Mouse (Mus musculus) liver, embryonic 14.5 days (tissue): ENCODE data around the gene Eid1. TPM values are rescaled to one million over a fixed set of nuclear protein-coding genes. Genes with fewer than 3 reads are reported as not detected.

Source experiments
- ATAC-seq: fragments of 200-750 bp; cut with Nextera tagmentation; 2 replicates; pipeline ENCODE4 v1.8.0; 2017; ENCODE audit warnings: moderate number of reproducible peaks, mild to moderate bottlenecking, moderate library complexity; ENCODE audit not compliant: insufficient read depth
- DNase-seq, 3 experiments: peaks; one replicate each; pipeline ENCODE4 v3.0.0-alpha.2; 2012 to 2013; ENCODE audit warnings: low read depth in 3 of 3, low spot score in 3 of 3
- H3K27ac ChIP-seq: fragments of 300-500 bp; sonication (generic); 2 replicates; pipeline ENCODE4 v1.5.1; 2014; ENCODE audit warnings: moderate library complexity, mild to moderate bottlenecking, control low read depth, inconsistent platforms
- H3K27me3 ChIP-seq: fragments of 300-500 bp; sonication (generic); 2 replicates; pipeline ENCODE4 v1.6.1; 2014; ENCODE audit warnings: mild to moderate bottlenecking, low read length, moderate library complexity; ENCODE audit not compliant: control insufficient read depth, insufficient read depth
- H3K36me3 ChIP-seq: fragments of 300-500 bp; sonication (generic); replicated peaks from 2 replicates; pipeline ENCODE4 v1.6.1; 2014; ENCODE audit warnings: low read depth; ENCODE audit not compliant: control insufficient read depth, insufficient read depth
- H3K4me1 ChIP-seq, 2 experiments: fragments of 200-500 bp in 1 of 2; fragments of 300-500 bp in 1 of 2; sonication (generic) in 1 of 2; replicated peaks; 2 replicates each; pipeline ENCODE4 v1.6.1; 2012 to 2014; ENCODE audit warnings: antibody characterized with exemption in 1 of 2, inconsistent platforms in 1 of 2, low read length in 1 of 2; ENCODE audit not compliant: control insufficient read depth in 2 of 2, insufficient read depth in 2 of 2
- H3K4me2 ChIP-seq: fragments of 300-500 bp; sonication (generic); 2 replicates; pipeline ENCODE4 v1.6.1; 2014; ENCODE audit warnings: low read depth, mild to moderate bottlenecking, control low read depth, moderate library complexity
- H3K4me3 ChIP-seq, 2 experiments: fragments of 200-500 bp in 1 of 2; fragments of 300-500 bp in 1 of 2; sonication (generic) in 1 of 2; 2 replicates each; pipeline ENCODE4 v1.5.1; 2012 to 2014; ENCODE audit warnings: low read depth in 2 of 2, low read length in 2 of 2, mild to moderate bottlenecking in 2 of 2, control low read depth in 1 of 2, inconsistent platforms in 1 of 2, moderate library complexity in 1 of 2; ENCODE audit not compliant: insufficient read depth in 1 of 2
- H3K9ac ChIP-seq: fragments of 300-500 bp; sonication (generic); replicated peaks from 2 replicates; pipeline ENCODE4 v1.6.1; 2014; ENCODE audit warnings: mild to moderate bottlenecking, control low read depth, moderate library complexity
- H3K9me3 ChIP-seq: fragments of 300-500 bp; sonication (generic); 2 replicates; pipeline ENCODE4 v1.6.1; 2016; ENCODE audit warnings: low read length, mixed read lengths; ENCODE audit not compliant: control insufficient read depth
- CTCF ChIP-seq: IDR thresholded peaks from 2 replicates; pipeline ENCODE4 v1.5.1; 2016; ENCODE audit warnings: antibody characterized with exemption, low read depth, control low read depth
- EP300 ChIP-seq: IDR thresholded peaks from 2 replicates; pipeline ENCODE4 v1.6.1; 2016; ENCODE audit warnings: antibody characterized with exemption, low read depth
- WGBS: fragments of 180-500 bp; shearing (Covaris S2); extraction: QIAGEN DNeasy Blood & Tissue Kit; methylation state at CpG from one replicate; pipeline ENCODE4 v1.1.7; 2014; ENCODE audit not compliant: insufficient replicate concordance; 5-methylcytosine and 5-hydroxymethylcytosine counted together
- polyA plus RNA-seq, 2 experiments: library from polyadenylated mRNA; depleted of rRNA in 1 of 2; stranded (reverse) in 1 of 2; unstranded in 1 of 2; fragments of >200 nt; fragmentation: Nextera tagmentation in 1 of 2; extraction: Ambion mirVana in 1 of 2; gene quantifications; 2 replicates each; pipeline versions ENCODE4 v1.2.1 to v1.2.3; 2012 to 2014

Eid1 gene
- polyA plus RNA-seq, 2 experiments = 25.9 to 48.1 TPM

DNA sequence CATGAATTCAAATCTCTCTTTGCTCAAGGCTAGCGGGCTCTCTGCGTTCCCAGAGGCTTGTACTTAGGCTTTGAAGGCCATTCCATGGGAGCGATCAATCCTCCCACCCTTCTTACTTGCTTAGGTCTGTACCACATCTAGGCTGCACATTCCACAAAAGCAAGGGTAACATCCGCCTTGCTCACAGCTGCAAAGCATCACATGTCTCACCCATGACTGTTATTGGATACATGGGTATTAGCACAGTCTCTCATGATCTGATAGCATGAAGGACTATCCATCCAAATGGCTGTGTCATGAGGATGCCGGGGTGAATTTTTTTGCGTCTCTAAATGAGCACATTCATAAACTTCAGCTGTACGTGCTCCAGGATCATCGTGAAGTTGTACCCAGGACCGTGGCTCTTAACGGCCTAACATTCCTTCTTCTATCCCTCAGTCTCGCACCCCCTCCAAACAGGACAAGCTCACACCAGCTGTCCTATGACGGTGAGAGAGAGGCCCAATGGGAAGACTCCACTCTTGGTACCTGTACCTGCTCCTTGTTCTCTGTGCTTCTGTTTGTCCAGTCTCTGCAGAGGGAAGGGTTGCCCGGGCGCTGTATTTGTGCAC is 22.0 kb upstream of the Eid1 start:
- Histone ChIP-seq H3K4me2 (no peak overlapping the region), H3K27ac (no peak overlapping the region), H3K9me3 (no peaks in the 10 kb centered on the region), H3K4me1 (no peaks in the 10 kb centered on the region), H3K4me3 (no peak overlapping the region), H3K36me3 (no peaks in the 10 kb centered on the region), H3K27me3 (no peaks in the 10 kb centered on the region), H3K9ac (no peak overlapping the region)
- ATAC-seq (no peak), DNase-seq (no peak)
- WGBS = 79% methylated on average over 14 of the region's 14 CpGs
- no peak for TF ChIP-seq EP300
- TF ChIP-seq CTCF = no peak

DNA sequence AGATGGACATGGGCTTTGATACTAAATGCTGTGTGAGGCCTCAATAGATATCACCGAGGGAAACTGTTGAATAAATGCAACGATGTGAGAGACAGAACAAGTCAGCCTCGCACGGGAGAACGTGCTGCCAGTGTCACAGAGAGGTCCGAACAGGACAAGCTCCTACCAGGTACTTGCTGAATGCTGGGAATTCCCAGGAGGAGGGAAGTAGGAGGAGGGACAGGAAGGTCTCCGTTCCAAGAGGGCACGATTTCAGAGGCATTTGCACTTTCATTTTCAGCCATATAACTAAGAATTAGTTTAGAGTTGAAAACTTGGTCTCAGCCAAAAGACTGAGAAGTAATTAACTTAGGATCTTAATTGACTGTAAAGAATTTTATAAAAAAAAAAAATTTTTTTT is 21.3 kb upstream of the Eid1 start:
- Histone ChIP-seq H3K9ac (no peak overlapping the region), H3K4me1 (no peaks in the 10 kb centered on the region), H3K27ac (no peak overlapping the region), H3K27me3 (no peaks in the 10 kb centered on the region), H3K4me3 (no peak overlapping the region), H3K9me3 (no peaks in the 10 kb centered on the region), H3K36me3 (no peaks in the 10 kb centered on the region), H3K4me2 (no peak overlapping the region)
- WGBS = 68% methylated on average over 8 of the region's 8 CpGs
- TF ChIP-seq EP300 (no peak), CTCF (no peak)
- DNase-seq (no peak), ATAC-seq (no peak)

DNA sequence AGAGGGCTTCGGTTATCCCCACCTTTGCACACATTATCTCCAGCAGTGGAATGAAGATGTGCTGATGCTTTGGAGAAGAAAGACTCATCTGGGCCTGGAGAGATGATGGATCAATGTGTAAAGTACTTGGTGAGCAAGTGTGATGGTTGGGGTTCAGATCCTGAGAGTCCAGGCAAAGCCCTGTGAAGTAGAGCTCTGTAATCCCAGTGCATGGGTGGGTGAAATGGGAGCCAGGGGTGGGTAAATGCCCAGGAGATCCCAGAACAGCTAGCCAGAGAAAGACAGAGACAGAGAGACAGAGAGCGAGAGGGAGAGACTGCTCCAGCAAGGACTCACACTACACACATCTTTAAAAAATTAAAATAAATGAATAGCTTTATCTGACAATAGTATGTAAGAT is 19.6 kb upstream of the Eid1 start:
- no peaks in the 10 kb centered on the region for H3K9me3 ChIP-seq
- 69% methylated on average over 2 of the region's 2 CpGs for WGBS
- H3K4me1 ChIP-seq = no peaks in the 10 kb centered on the region
- DNase-seq = no peak
- no peak overlapping the region for H3K4me2 ChIP-seq
- H3K27me3 ChIP-seq = no peaks in the 10 kb centered on the region
- TF ChIP-seq EP300 (no peak), CTCF (no peak)
- no peak overlapping the region for H3K4me3 ChIP-seq
- no peaks in the 10 kb centered on the region for H3K36me3 ChIP-seq
- no peak overlapping the region for H3K9ac ChIP-seq
- H3K27ac ChIP-seq = no peak overlapping the region
- no peak for ATAC-seq

DNA sequence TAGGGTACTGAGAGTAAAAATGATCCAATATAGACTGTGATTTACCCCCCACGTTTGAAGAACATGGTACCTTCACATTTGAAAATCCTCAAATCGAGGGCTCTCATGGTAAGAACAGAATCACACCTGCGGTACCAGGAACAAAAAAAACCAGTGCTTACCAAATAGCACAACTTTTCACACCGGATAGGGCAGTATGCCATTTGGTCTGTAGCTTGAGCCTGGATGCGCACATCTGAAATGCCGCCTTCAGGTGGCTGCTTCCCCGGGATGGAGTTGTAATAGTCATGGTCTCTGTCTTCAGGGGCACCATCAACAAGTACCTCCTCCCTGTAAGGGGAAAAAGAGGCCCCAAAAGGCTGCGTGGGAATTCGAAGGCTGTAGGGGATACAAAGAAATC is 17.5 kb upstream of the Eid1 start:
- DNase-seq = no peak
- Histone ChIP-seq H3K36me3 (no peaks in the 10 kb centered on the region), H3K4me3 (no peak overlapping the region), H3K27me3 (no peaks in the 10 kb centered on the region), H3K9me3 (no peaks in the 10 kb centered on the region), H3K4me2 (no peak overlapping the region), H3K9ac (no peak overlapping the region), H3K27ac (no peak overlapping the region), H3K4me1 (0 out of 4 replicates have a peak, but pooled peaks cover 0 to 2% of the 10 kb centered on the region in 2 experiments)
- 75% methylated on average over 9 of the region's 9 CpGs for WGBS
- TF ChIP-seq EP300 (no peak), CTCF (no peak)
- ATAC-seq = no peak

DNA sequence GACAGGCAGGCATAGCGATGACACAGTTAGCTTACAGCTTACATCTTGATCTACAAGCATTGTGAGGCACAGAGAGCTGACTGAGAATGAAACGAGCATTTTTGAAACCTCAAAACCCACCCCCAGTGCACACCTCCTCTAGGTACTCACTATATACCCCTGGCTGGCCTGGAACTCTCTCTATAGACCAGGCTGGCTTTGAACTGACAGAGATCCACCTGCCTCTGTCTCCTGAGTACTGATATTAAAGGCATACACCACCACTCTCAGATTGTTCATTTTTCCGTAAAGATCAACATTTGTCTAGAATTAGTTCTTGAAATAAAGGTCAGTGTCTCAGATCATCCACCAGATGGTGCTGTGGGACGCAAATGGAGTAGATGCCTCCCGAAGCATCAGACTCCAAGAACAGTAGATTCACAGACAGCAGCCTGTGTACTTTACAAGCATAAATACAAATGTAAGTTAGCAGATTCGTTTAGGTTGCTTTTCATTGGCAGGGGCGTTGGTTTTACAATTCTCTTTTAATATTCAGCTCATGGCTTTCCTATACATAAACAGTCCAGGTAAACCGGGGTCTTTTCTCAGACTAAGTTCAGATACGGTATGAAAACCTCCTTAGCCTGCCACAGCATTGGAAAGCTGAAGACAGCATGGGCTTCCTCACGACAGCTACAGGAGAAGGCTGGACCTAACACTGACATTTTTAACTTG is 12.9 kb upstream of the Eid1 start:
- TF ChIP-seq EP300 (no peak), CTCF (peak; percentile 90)
- peak overlapping the region in 1 of 2 experiments; percentile 20; a peak in 2 of 4 replicates for H3K4me3 ChIP-seq
- WGBS = 15% methylated on average over 10 of the region's 10 CpGs
- peak overlapping the region; percentile 49 for H3K4me2 ChIP-seq
- DNase-seq (peak; percentile 43 to 57 (median 55)), ATAC-seq (peak; percentile 45; the same call in 1 of the 2 replicates)
- no peaks in the 10 kb centered on the region for H3K9me3 ChIP-seq
- no peak overlapping the region for H3K9ac ChIP-seq
- H3K4me1 ChIP-seq = peaks cover 8 to 16% of the 10 kb centered on the region in 2 experiments
- no peaks in the 10 kb centered on the region for H3K36me3 ChIP-seq
- H3K27ac ChIP-seq = no peak overlapping the region
- H3K27me3 ChIP-seq = no peaks in the 10 kb centered on the region
